19 mouse cellular contexts compared by ENCODE assay signal in genomic region chr3:126602772-126603171, GRCm38 (mm10). TPM values are rescaled to one million over a fixed set of nuclear protein-coding genes. Genes with fewer than 3 reads are reported as not detected.
DNase-seq lines count a peak whose midpoint lies in the region; ATAC-seq and TF ChIP-seq lines count a peak whose summit lies in the region.
"Had no signal": no experiment of that assay in that cellular context is flagged by ENCODE, and none has a peak within 500 bp of the region (broad histone marks: within the 10 kb centered on the region; RNA-seq: fewer than 3 reads in every experiment).

No protein-coding gene starts in this region.

- 0 out of 2 replicates have a peak, but pooled peaks cover 3% of the 10 kb centered on the region for H3K9me3 ChIP-seq in heart, embryonic 13.5 days
- no peaks in the 10 kb centered on the region for H3K9me3 ChIP-seq in neural tube, embryonic 15.5 days (replicated peaks)
- H3K9me3 ChIP-seq: heart, embryonic 10.5 days had no signal

- no peak overlapping the region for H3K9ac ChIP-seq in heart, embryonic 13.5 days
- no peak overlapping the region for H3K9ac ChIP-seq in neural tube, embryonic 15.5 days (replicated peaks)
- H3K9ac ChIP-seq: limb, embryonic 12.5 days; liver, postnatal 0 days had no signal

- DNase-seq in heart, adult 8-10 months (ENCODE audit: low spot score) = no peak
- DNase-seq in right cerebral cortex, adult 18-20 months = peak; percentile 28
- DNase-seq in right cerebral cortex, adult 2 months (ENCODE audit: low spot score in 2 of 2) = no peak
- peak; percentile 23 to 24 for DNase-seq in layer of hippocampus, adult 2 months (ENCODE audit: low spot score in 2 of 2)
- DNase-seq: adrenal gland, adult 2 months; cerebellum, adult 18-20 months; cerebellum, postnatal 14 days; kidney, postnatal 25 days; liver, postnatal 0 days; thymus, adult 2 months; thymus, postnatal 4 days had no signal

- no peak for TF ChIP-seq CTCF in layer of hippocampus, adult 2 months (conservative IDR thresholded peaks at IDR 0.05)
- TF ChIP-seq CTCF in olfactory bulb, adult 2 months (IDR thresholded peaks at IDR 0.05; ENCODE audit: insufficient read depth, low read depth, low read length) = no peak

- no peak overlapping the region for H3K4me3 ChIP-seq in heart, embryonic 13.5 days
- no peak overlapping the region for H3K4me3 ChIP-seq in layer of hippocampus, adult 2 months
- H3K4me3 ChIP-seq in olfactory bulb, adult 2 months (ENCODE audit: insufficient read depth, low read depth, low read length) = peak overlapping the region; percentile 10; the same call in 1 of the 2 replicates
- no peak overlapping the region for H3K4me3 ChIP-seq in neural tube, embryonic 15.5 days (replicated peaks)
- H3K4me3 ChIP-seq: heart, embryonic 10.5 days; limb, embryonic 12.5 days had no signal

- H3K36me3 ChIP-seq in heart, embryonic 13.5 days = peaks cover 42% of the 10 kb centered on the region
- no peaks in the 10 kb centered on the region for H3K36me3 ChIP-seq in neural tube, embryonic 15.5 days

- H3K4me2 ChIP-seq in heart, embryonic 13.5 days = no peak overlapping the region
- no peak overlapping the region for H3K4me2 ChIP-seq in neural tube, embryonic 15.5 days
- H3K4me2 ChIP-seq: limb, embryonic 12.5 days; liver, embryonic 11.5 days had no signal

- H3K27me3 ChIP-seq in heart, embryonic 13.5 days (replicated peaks) = no peaks in the 10 kb centered on the region
- H3K27me3 ChIP-seq in neural tube, embryonic 15.5 days (replicated peaks) = no peaks in the 10 kb centered on the region
- H3K27me3 ChIP-seq: limb, embryonic 12.5 days had no signal

- peaks cover 55% of the 10 kb centered on the region for H3K4me1 ChIP-seq in heart, embryonic 13.5 days
- H3K4me1 ChIP-seq in olfactory bulb, adult 2 months (ENCODE audit: control insufficient read depth, insufficient read depth, low read length) = peaks cover 7% of the 10 kb centered on the region; the same call in 1 of the 2 replicates
- H3K4me1 ChIP-seq in neural tube, embryonic 15.5 days = peaks cover 20% of the 10 kb centered on the region
- H3K4me1 ChIP-seq: heart, embryonic 10.5 days had no signal

- WGBS in heart, embryonic 13.5 days = 42% methylated on average over 11 of the region's 11 CpGs
- 52% methylated on average over 11 of the region's 11 CpGs for WGBS in olfactory bulb, adult 2 months
- WGBS in neural tube, embryonic 15.5 days = 76% methylated on average over 11 of the region's 11 CpGs

- peak overlapping the region; percentile 42; the same call in 1 of the 2 replicates for H3K27ac ChIP-seq in heart, embryonic 13.5 days (replicated peaks)
- no peak overlapping the region for H3K27ac ChIP-seq in layer of hippocampus, adult 2 months
- H3K27ac ChIP-seq in olfactory bulb, adult 2 months (ENCODE audit: insufficient read depth, low read depth, low read length) = no peak overlapping the region
- no peak overlapping the region for H3K27ac ChIP-seq in neural tube, embryonic 15.5 days (replicated peaks)
- H3K27ac ChIP-seq: heart, embryonic 10.5 days; limb, embryonic 12.5 days; macrophage had no signal

- no peak for ATAC-seq in heart, embryonic 13.5 days (ENCODE audit: extremely low read depth, insufficient number of reproducible peaks, low FRiP score, low TSS enrichment)
- no peak for ATAC-seq in neural tube, embryonic 15.5 days (ENCODE audit: low FRiP score)
- ATAC-seq: intestine, postnatal 0 days; liver, postnatal 0 days had no signal

- no peak for TF ChIP-seq POLR2A in olfactory bulb, adult 2 months (IDR thresholded peaks at IDR 0.05; ENCODE audit: insufficient read depth, low read depth, low read length)

RNA-seq across cellular contexts. Expression of gene Camk2d, which starts 6.7 kb away (rescaled TPM):
- 87.4 and 97.6 TPM in 2 replicates for polyA plus RNA-seq in heart, embryonic 13.5 days (2015; fragmentation: Nextera tagmentation; extraction: Ambion mirVana)
- 100 to 1,000 TPM; 135 to 156 (median 140) TPM for total RNA-seq in heart, adult 8-10 months (2022)
- 10 to 100 TPM; 35.5 to 36.4 TPM for total RNA-seq in layer of hippocampus, adult 2 months (2021)
- polyA plus RNA-seq in olfactory bulb, adult 2 months (2012; ENCODE audit: insufficient read depth, insufficient read length, low replicate concordance, missing spikeins) = 316 TPM in 1 of 2 replicates, not detected in the other
- 119 and 134 TPM in 2 replicates for polyA plus RNA-seq in neural tube, embryonic 15.5 days (2015; fragmentation: Nextera tagmentation; extraction: Ambion mirVana)

Comparison
In these comparisons a context has a peak if more than half of its experiments do, and no peak if none do; other contexts are left out.
1. DNase-seq: peak in right cerebral cortex, adult 18-20 months (single experiment) and layer of hippocampus, adult 2 months (2 of 2); none in heart, adult 8-10 months (single experiment) and right cerebral cortex, adult 2 months (0 of 2).